Mouse (Mus musculus): ENCODE results near the gene Tex48.

The Tex48 gene

GRCm38 (mm10) chr4:63622378-63622835 is at the start of gene Tex48:
Gene Tex48, minus strand, starts transcription at chr4:63622428.
- DNase-seq (ENCODE audit: low read depth, low spot score): no peak

- peak; percentile 84 for DNase-seq (ENCODE audit: low read depth, low spot score)
Observed at GRCm38 (mm10) chr4:63668255-63668654, 46.0 kb upstream of the Tex48 start.

- no peak for DNase-seq (ENCODE audit: low read depth, low spot score)
Observed at GRCm38 (mm10) chr4:63665738-63666137, 43.5 kb upstream of the Tex48 start.

GRCm38 (mm10) chr4:63663279-63663678 is 41.1 kb upstream of the Tex48 start, which contains the start of gene Gm11214:
Gene Gm11214, minus strand, starts transcription at chr4:63663379.
- no peak for DNase-seq (ENCODE audit: low read depth, low spot score)

GRCm38 (mm10) chr4:63661857-63662256 is 39.6 kb upstream of the Tex48 start:
- DNase-seq (ENCODE audit: low read depth, low spot score): no peak

- DNase-seq (ENCODE audit: low read depth, low spot score): no peak
Observed at GRCm38 (mm10) chr4:63661426-63661825, 39.2 kb upstream of the Tex48 start.

- DNase-seq (ENCODE audit: low read depth, low spot score): no peak
Observed at GRCm38 (mm10) chr4:63659775-63660174, 37.5 kb upstream of the Tex48 start.

GRCm38 (mm10) chr4:63659086-63659485 is 36.9 kb upstream of the Tex48 start:
- DNase-seq (ENCODE audit: low read depth, low spot score): no peak

GRCm38 (mm10) chr4:63654381-63654780 is 32.2 kb upstream of the Tex48 start:
- no peak for DNase-seq (ENCODE audit: low read depth, low spot score)

- no peak for DNase-seq (ENCODE audit: low read depth, low spot score)
Observed at GRCm38 (mm10) chr4:63643956-63644726, 21.9 kb upstream of the Tex48 start.

GRCm38 (mm10) chr4:63639842-63640241 is 17.6 kb upstream of the Tex48 start:
- DNase-seq (ENCODE audit: low read depth, low spot score): no peak

- peak; percentile 11 for DNase-seq (ENCODE audit: low read depth, low spot score)
Observed at GRCm38 (mm10) chr4:63638603-63639002, 16.4 kb upstream of the Tex48 start.

- DNase-seq (ENCODE audit: low read depth, low spot score): no peak
Observed at GRCm38 (mm10) chr4:63633181-63633580, 11.0 kb upstream of the Tex48 start.

GRCm38 (mm10) chr4:63627111-63627510 is 4.9 kb upstream of the Tex48 start:
- no peak for DNase-seq (ENCODE audit: low read depth, low spot score)

GRCm38 (mm10) chr4:63625563-63626080 is 3.4 kb upstream of the Tex48 start:
- DNase-seq (ENCODE audit: low read depth, low spot score): no peak

GRCm38 (mm10) chr4:63621861-63622260 is 367 bp downstream of the Tex48 start:
- peak; percentile 8 for DNase-seq (ENCODE audit: low read depth, low spot score)

- DNase-seq (ENCODE audit: low read depth, low spot score): no peak
Observed at GRCm38 (mm10) chr4:63608391-63608790, 13.8 kb downstream of the Tex48 start.

GRCm38 (mm10) chr4:63605968-63606367 is 16.3 kb downstream of the Tex48 start:
- no peak for DNase-seq (ENCODE audit: low read depth, low spot score)

GRCm38 (mm10) chr4:63605545-63605944 is 16.7 kb downstream of the Tex48 start:
- no peak for DNase-seq (ENCODE audit: low read depth, low spot score)

- no peak for DNase-seq (ENCODE audit: low read depth, low spot score)
Observed at GRCm38 (mm10) chr4:63604945-63605344, 17.3 kb downstream of the Tex48 start, which contains the start of gene Gm11213. Gene Gm11213, minus strand, starts transcription at chr4:63605261.

GRCm38 (mm10) chr4:63601263-63601662 is 21.0 kb downstream of the Tex48 start:
- no peak for DNase-seq (ENCODE audit: low read depth, low spot score)

GRCm38 (mm10) chr4:63600786-63601185 is 21.4 kb downstream of the Tex48 start:
- DNase-seq (ENCODE audit: low read depth, low spot score): no peak

GRCm38 (mm10) chr4:63596010-63596409 is 26.2 kb downstream of the Tex48 start:
- no peak for DNase-seq (ENCODE audit: low read depth, low spot score)
